Mouse (Mus musculus) embryonic stem cell, embryonic (primary cell): ENCODE data around the gene Zfp870.

Experiments used
- CTCF ChIA-PET, 4 experiments: fragments of 300-600 bp in 2 of 4; fragments of 350-600 bp in 2 of 4; sonication (Branson Sonifier 250); formaldehyde crosslinking; loops; one replicate each; lab custom pipeline; 2022; ENCODE audit warnings: inconsistent platforms in 2 of 4; lab: Charles Lee
- POLR2A ChIA-PET, 4 experiments: fragments of 300-600 bp in 2 of 4; fragments of 350-600 bp in 2 of 4; sonication (Branson Sonifier 250); formaldehyde crosslinking; loops; one replicate each; lab custom pipeline; 2022; ENCODE audit warnings: antibody characterized with exemption in 4 of 4, inconsistent platforms in 1 of 4; lab: Charles Lee

Zfp870 gene

DNA sequence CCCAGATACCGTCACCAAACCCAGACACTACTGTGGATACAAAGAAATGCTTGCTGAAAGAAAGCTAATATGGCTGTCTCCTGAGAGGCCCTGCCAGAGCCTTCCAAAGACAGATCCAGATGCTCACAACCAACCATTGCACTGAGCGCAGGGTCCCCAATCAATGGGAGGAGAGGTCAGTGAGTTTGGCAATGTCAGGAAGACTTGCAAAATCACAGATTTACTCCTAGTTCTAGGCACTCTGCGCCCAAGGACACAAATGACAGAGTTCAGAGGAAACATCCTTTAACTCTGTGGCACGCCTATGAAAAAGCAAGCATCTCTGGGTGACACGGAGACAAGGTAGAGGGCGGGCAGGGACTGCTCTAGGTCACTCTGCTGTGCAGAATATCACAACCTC lies 1.8 kb downstream of the Zfp870 start:
- POLR2A ChIA-PET: interaction anchor here in 3 of 4 experiments (0.6 to 12.0 kb wide), 7 partner anchors 10 to 596 kb away, joined by 3 to 125 read pairs (median 11); no protein-coding TSS in a partner anchor

GRCm38 (mm10) chr17:32880320-32881218 lies 10.9 kb downstream of the Zfp870 start:
- POLR2A ChIA-PET: interaction anchor here (0.6 to 8.8 kb wide), 17 partner anchors 8 to 103 kb away, joined by 3 to 125 read pairs (median 4); partner anchors contain the start of genes Zfp799 (in 2 of the 4), Zfp870 (in 2 of the 4), Cyp4f13 (in 1 of the 4) and Zfp472 (in 1 of the 4)
- CTCF ChIA-PET: interaction anchor here in 1 of 4 experiments (1.8 kb wide), 1 partner anchor 24 kb away, joined by 5 read pairs; no protein-coding TSS in a partner anchor

More for the DNA sequence above, 1.8 kb downstream of the Zfp870 start:
- CTCF ChIA-PET: no interaction called here

GRCm38 (mm10) chr17:32878773-32879172 lies 12.7 kb downstream of the Zfp870 start:
- POLR2A ChIA-PET: interaction anchor here (0.6 to 8.8 kb wide), 37 partner anchors 8 to 956 kb away, joined by 3 to 125 read pairs (median 6); partner anchors contain the start of genes Cyp4f13 (in 2 of the 4), Zfp472 (in 2 of the 4), Zfp799 (in 2 of the 4) and Zfp870 (in 2 of the 4)
- CTCF ChIA-PET: interaction anchor here in 3 of 4 experiments (0.6 to 1.7 kb wide), 5 partner anchors 26 to 529 kb away, joined by 3 to 5 read pairs (median 4); no protein-coding TSS in a partner anchor

DNA sequence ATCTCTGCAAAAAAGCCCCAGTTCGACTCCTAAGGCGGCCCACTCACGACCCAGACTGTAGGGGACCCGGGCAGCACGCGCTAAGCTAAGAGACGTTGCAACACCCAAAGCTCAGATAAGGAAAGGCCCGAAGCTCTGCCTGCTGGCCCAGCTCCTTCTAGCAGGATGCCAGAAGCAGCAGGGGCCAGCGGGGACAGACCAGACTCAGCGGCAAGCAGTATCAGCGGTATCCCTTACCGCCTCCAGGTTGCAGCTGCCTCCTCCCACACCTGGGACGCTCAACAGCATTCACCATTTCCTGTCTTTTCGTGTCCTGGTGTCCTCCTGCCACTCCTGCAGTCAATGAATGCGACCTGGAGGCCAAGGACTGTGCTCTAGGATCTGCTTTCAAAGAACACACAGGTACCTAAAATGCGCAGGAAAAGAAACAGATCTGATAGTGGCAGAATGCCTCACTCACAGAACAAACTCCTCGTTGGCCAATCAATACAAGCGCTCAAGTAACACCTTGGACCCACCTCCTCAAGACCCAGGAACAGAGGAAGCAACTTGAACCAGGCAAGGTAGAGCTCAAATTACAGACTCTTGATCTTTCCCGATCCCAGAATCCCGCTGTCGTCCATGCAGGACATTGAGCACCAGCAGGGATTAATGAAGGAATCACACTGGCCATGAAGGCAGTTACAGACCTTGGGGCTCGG lies 13.8 kb downstream of the Zfp870 start:
- CTCF ChIA-PET: interaction anchor here in 2 of 4 experiments (1.2 to 1.9 kb wide), 4 partner anchors 12 to 27 kb away, joined by 3 to 5 read pairs (median 4); no protein-coding TSS in a partner anchor
- POLR2A ChIA-PET: interaction anchor here (0.6 to 8.8 kb wide), 42 partner anchors 9 to 811 kb away, joined by 3 to 125 read pairs (median 5); partner anchors contain the start of genes Zfp472 (in 3 of the 4), Cyp4f13 (in 2 of the 4), Zfp870 (in 2 of the 4) and Cyp4f17 (in 1 of the 4)

DNA sequence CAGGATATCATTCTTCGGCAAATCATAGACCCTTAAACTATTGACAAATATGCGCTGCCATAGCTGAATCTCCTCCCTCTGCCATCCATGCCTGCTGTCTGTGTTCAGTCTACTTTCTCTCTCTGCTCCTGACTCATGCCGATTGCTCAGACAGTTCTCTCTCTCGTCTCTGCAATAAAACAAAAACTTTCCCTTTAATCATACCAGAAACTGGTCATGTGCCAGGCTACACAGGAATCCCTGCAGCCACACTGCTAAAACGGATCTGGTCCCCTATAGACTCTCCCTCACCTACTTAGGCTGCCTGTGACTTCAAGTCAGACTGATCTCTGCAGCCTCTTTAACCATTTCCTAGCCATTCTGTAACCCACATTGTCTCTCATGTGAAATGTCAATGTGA lies 18.7 kb downstream of the Zfp870 start:
- POLR2A ChIA-PET: interaction anchor here (0.7 to 3.8 kb wide), 16 partner anchors 8 to 1247 kb away, joined by 3 to 21 read pairs (median 3); partner anchors contain the start of genes Zfp870 (in 2 of the 4), Cyp4f13 (in 1 of the 4), H2-DMa (in 1 of the 4) and Zfp799 (in 1 of the 4)
- CTCF ChIA-PET: interaction anchor here in 3 of 4 experiments (1.0 to 1.5 kb wide), 3 partner anchors 18 to 433 kb away, joined by 3 to 12 read pairs (median 3); no protein-coding TSS in a partner anchor

GRCm38 (mm10) chr17:32872091-32872490 lies 19.4 kb downstream of the Zfp870 start:
- ChIA-PET CTCF (interaction anchor here in 3 of 4 experiments (0.6 to 1.5 kb wide), 5 partner anchors 19 to 1248 kb away, joined by 3 to 12 read pairs (median 3); no protein-coding TSS in a partner anchor), POLR2A (interaction anchor here in 3 of 4 experiments (0.7 to 3.8 kb wide), 17 partner anchors 8 to 1247 kb away, joined by 3 to 21 read pairs (median 4); partner anchors contain the start of genes Zfp870 (in 2 of the 3), Cyp4f13 (in 1 of the 3), H2-DMa (in 1 of the 3) and Zfp472 (in 1 of the 3))

- POLR2A ChIA-PET: interaction anchor here in 3 of 4 experiments (0.6 to 3.8 kb wide), 15 partner anchors 8 to 1248 kb away, joined by 3 to 21 read pairs (median 4); partner anchors contain the start of genes Zfp870 (in 2 of the 3), H2-DMa (in 1 of the 3), Zfp472 (in 1 of the 3) and Zfp799 (in 1 of the 3)
- CTCF ChIA-PET: interaction anchor here (0.6 to 1.1 kb wide), 4 partner anchors 80 to 681 kb away, joined by 3 to 12 read pairs (median 4); no protein-coding TSS in a partner anchor
These were observed 20.0 kb downstream of the Zfp870 start for GRCm38 (mm10) chr17:32871483-32871882.

DNA sequence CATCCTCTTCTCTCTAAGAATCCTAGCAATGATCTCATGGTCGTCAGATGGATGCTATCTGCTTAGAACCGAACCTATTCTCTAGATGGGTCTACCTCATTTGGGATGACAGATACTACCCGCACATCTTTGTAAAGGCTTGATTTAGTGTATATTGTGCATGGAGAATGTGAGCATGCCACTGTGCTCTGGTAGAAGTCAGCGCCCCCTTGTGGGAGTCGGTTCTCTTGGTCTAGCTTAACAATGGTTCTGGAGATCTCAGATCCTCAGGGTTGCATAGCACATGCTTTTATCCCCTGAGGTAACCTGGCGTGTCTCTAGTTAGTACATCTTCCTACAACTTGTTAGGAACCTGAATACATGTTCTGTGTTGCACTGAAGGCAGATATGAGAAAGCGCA lies 24.2 kb downstream of the Zfp870 start:
- ChIA-PET CTCF (interaction anchor here in 1 of 4 experiments (0.5 kb wide), 1 partner anchor 30 kb away, joined by 4 read pairs; no protein-coding TSS in a partner anchor), POLR2A (interaction anchor here in 2 of 4 experiments (2.0 to 3.0 kb wide), 2 partner anchors 10 to 11 kb away, joined by 5 to 14 read pairs; no protein-coding TSS in a partner anchor)

- POLR2A ChIA-PET: interaction anchor here in 3 of 4 experiments (1.0 to 1.3 kb wide), 3 partner anchors 20 to 22 kb away, joined by 3 to 4 read pairs (median 3); no protein-coding TSS in a partner anchor
- CTCF ChIA-PET: interaction anchor here in 1 of 4 experiments (1.0 kb wide), 1 partner anchor 14 kb away, joined by 3 read pairs; no protein-coding TSS in a partner anchor
These were observed 34.7 kb downstream of the Zfp870 start for GRCm38 (mm10) chr17:32856713-32857112.

GRCm38 (mm10) chr17:32851581-32851980 lies 39.9 kb downstream of the Zfp870 start:
- ChIA-PET CTCF (no interaction called here), POLR2A (interaction anchor here in 1 of 4 experiments (1.4 to 3.1 kb wide), 2 partner anchors 21 to 26 kb away, joined by 4 to 14 read pairs; partner anchors contain the start of gene Zfp799)

DNA sequence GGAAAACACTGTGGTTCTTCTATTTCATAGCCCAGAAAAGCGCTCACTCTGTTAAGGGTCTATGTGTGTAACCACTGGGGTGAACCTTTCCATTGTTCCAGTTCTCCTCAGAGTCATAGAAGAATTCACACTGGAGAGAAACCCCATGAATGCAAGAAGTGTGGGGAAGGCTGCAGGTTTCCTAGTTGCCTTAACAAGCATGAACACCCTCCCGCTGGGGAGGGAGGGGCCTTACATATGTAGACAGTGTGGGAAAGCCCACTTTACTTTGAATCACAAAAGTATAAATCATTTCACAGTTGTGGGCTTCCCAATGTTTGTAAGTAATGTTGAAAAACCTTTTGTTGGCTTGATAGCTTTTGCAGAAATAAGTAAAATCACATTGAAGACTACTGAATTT lies 50.1 kb downstream of the Zfp870 start:
- POLR2A ChIA-PET: no interaction called here
- CTCF ChIA-PET: no interaction called here

GRCm38 (mm10) chr17:32839083-32839802 lies 52.2 kb downstream of the Zfp870 start:
- CTCF ChIA-PET: interaction anchor here in 2 of 4 experiments (0.7 to 0.8 kb wide), 2 partner anchors 159 to 652 kb away, joined by 3 to 4 read pairs; no protein-coding TSS in a partner anchor
- POLR2A ChIA-PET: interaction anchor here in 1 of 4 experiments (1.0 to 1.5 kb wide), 2 partner anchors 10 to 40 kb away, joined by 3 to 8 read pairs; partner anchors contain the start of gene Zfp799

DNA sequence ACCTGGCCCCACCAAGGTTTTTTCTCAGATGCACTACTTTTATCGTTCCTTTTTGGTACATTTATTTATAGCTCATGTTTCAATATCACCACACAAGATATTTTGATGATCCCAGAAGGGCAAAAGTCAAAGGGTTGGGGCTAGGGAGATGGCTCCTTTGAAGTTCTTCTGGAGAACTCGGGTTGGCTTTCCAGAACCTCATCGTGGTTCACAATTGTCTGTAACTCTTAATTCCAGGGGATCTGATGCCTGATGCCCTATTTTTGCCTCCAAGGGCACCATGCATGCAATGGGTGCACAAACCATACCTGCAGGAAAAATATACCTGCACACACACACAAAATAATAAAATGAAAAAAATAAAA lies 61.0 kb downstream of the Zfp870 start:
- POLR2A ChIA-PET: interaction anchor here in 3 of 4 experiments (0.6 to 2.8 kb wide), 29 partner anchors 9 to 1115 kb away, joined by 3 to 29 read pairs (median 4); partner anchors contain the start of genes Zfp811 (in 2 of the 3), Zfp952 (in 2 of the 3), Cyp4f13 (in 1 of the 3) and Cyp4f17 (in 1 of the 3)
- CTCF ChIA-PET: interaction anchor here in 1 of 4 experiments (1.3 to 1.6 kb wide), 2 partner anchors 121 to 162 kb away, joined by 5 to 6 read pairs; partner anchors contain the start of gene Zfp952

DNA sequence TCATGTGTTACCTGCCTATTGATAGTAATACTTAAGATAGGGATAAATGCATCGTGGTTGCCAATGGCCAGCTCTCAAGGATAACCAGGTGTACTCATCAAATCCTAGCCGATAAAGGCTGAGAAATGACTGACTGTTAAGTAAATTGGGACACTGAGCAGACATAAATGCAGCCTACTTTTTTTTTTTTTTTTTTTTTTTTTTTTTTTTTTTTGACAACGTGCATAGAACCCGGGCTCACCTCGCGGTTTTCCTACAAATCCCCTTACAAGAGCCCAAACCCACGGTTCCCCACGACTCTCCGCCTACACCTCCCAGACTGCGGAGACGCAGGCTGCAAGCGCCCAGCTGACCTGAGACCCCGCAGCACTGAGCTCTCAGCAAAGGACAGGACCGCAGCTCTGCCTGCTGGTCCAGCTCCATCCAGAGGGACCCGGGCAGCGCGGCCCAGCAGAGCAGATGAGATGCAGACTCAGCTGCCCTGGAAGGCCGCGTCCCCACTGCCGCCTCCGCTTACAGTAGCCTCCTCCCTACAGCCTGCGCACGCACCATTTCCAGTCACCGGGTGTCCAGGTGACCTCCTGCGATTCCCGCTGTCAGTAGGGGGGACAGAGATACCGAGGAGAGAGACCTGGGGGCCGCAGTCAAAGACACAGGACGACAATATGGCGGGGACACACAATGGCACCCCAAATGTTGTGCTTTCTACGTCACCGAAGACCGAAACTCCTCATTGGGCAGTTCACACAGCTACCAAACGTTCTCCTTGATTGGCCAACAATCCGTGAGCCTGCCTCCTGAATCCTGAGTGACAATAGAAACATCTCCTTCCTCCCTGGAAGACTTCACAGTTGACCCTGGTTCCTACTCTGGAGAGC lies 61.7 kb downstream of the Zfp870 start, which contains the start of gene Zfp799:
Gene Zfp799 (minus strand): TSS at position 722 of the 878 bp plus-strand sequence.
- ChIA-PET CTCF (interaction anchor here in 1 of 4 experiments (0.6 to 1.6 kb wide), 3 partner anchors 122 to 163 kb away, joined by 3 to 6 read pairs (median 5); partner anchors contain the start of gene Zfp952), POLR2A (interaction anchor here (0.6 to 2.8 kb wide), 39 partner anchors 9 to 1115 kb away, joined by 3 to 29 read pairs (median 4); partner anchors contain the start of genes Zfp811 (in 2 of the 4), Zfp952 (in 2 of the 4), Cyp4f13 (in 1 of the 4) and Cyp4f17 (in 1 of the 4))
